Mouse (Mus musculus) urinary bladder, postnatal 25 days (tissue): ENCODE data around the gene Mtrf1.
"Not testable (repeated sequence)": the region's sequence is repeated elsewhere in the genome, so short reads cannot be mapped to it uniquely, and the experiment has no call there.

Experiments used
- DNase-seq: peaks from one replicate; pipeline ENCODE4 v3.0.0; 2022; ENCODE audit warnings: low spot score

The Mtrf1 gene

DNA sequence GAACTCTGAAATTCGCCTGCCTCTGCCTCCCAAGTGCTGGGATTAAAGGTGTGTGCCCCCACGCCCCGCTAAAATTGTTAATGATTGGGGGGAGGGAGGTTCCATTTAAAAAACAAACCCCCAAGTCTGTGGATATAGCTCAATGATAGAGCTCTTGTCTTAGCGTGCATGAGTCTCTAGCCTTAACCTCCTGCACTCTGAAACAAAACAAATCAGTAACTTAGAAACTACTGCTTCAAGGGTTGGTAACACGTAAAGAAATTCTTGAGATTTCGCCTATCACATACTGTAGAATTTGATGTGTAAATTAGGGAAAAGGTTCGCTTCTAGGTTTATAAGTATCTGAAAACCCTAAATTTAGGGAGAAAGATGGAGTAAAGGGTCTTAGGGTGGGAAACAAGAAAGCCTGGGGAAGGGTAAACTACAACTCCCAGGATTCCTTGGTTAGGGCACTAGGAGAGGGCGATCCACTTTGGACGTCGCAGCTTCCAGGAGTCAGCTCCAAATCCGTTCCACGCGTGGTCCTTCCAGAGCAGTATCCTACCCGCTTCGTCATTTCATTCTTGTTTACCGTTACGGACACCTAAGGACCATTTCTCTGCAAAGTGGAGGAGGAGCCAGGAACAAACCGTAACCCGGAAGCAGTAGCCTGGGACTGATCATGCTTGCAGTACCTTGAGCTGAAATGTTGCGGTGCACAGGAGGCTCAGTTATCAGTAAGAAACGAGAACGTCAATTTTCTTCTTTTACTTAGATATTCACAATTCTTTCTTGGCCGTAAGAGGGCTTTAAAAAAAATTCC lies at the start of gene Mtrf1:
Gene Mtrf1 (plus strand): TSS at position 452 of the 802 bp plus-strand sequence.
- peak; percentile 52 for DNase-seq

DNA sequence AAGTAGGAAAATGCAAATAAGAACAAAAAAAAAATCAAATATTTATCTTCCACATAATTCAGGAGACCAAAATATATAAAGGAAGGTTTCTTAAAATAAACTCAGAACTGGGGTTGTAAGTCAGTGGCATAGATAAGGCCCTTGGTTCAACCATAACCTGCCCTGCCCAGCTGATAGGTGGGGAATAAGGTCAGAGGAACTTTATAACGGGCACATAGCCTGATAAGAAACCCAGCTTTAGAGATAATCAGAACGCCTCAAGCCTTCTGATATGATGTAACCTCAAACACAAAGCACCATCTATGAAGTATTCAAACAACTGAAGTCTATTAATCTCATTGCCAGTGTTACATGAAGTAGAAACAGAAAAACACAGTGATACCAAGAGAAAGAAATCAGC lies 39.5 kb upstream of the Mtrf1 start:
- DNase-seq = no peak

- no peak for DNase-seq
These were observed 20.5 kb upstream of the Mtrf1 start for GRCm38 (mm10) chr14:79377041-79377440.

DNA sequence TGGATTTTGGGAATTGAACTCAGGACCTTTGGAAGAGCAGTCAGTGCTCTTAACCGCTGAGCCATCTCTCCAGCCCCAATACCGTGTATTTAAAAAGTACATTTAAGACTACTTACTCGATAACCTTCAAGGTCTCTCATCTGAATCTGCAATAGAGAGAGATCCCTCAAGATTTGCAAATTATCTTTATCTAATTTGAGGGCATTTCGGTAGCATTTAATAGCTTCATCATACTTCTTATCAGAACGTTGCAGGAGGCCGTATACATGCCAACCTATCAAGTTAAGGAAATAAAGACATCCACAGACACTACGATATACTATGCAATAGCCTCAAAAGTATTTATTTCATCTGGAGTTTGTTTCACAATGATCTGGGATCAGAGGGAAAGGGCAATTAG lies 14.5 kb upstream of the Mtrf1 start:
- DNase-seq = no peak

GRCm38 (mm10) chr14:79388304-79388703 lies 9.3 kb upstream of the Mtrf1 start:
- no peak for DNase-seq

DNA sequence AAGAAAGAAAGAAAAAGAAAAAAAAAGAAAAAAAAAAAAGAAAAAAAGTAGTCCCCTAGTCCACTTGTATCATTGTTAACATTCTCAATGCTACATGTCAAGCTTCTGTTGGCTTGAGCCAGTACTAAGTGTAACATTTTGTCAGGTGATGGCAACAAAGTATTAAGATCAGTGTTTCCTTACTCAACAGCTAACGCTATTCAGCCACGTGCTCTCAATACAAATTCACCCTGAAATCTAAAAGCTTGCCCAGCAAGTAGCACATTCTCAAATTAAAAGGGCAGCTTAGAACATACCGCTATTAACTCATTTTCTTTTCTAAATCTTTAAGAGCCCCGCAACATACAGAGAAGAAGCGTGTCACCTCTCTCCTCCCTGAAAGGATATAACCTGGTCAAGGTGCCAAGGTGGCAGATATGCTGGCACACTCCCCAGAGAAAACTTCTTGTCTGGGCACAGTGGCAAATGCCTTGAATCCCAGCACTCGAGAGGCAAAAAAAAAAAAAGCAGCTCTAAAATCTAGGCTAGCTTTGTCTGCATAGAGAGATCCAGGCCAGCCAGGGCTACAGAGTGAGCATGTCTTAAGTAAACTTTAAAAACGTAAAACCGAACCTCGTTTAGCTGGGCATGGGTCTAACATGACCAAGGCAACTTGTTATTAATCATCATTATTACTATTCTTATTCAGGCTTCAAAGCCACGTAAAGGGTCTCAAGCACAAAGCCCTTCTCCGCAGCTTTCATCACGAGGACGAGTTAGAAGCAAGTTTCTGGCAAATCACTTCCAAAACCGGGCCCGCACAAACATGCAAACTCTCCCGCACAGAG lies 7.9 kb upstream of the Mtrf1 start:
- DNase-seq = peak; percentile 9

DNA sequence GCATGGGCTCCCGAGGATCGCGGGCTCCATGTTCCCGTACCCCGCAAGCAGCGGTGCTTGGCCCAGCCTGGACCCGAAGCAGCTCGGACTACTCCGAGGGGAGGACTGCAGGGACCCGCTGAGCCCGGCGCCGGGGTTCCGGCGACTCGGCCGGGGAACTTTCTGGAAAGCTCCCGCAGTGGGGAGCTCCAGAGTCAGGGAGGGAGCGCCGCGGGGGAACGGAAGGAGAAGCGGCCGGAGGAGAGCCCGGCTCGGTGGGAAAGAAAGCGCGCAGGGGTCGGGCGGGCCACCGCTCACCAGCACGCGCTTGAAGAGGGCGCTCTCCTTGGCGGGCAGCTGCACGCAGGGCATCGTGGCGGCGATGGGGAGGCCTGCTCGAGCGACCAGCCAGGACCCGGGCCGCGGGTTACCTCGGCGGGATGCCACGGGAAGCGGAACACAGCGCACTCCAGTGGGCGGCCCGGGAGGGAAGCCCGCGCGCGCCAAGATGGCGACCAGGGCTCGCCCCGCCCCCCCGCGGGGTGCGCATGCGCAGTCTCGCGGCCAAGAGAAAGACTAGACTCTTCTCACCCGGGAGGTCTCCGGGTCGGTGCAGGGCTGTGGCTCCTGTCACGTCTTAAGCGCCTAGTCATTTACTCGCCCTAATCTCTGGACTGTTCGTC lies 7.2 kb upstream of the Mtrf1 start, which contains the start of gene Naa16:
Gene Naa16 (minus strand): TSS at position 514 of the 662 bp plus-strand sequence.
- DNase-seq = peak; percentile 98

DNA sequence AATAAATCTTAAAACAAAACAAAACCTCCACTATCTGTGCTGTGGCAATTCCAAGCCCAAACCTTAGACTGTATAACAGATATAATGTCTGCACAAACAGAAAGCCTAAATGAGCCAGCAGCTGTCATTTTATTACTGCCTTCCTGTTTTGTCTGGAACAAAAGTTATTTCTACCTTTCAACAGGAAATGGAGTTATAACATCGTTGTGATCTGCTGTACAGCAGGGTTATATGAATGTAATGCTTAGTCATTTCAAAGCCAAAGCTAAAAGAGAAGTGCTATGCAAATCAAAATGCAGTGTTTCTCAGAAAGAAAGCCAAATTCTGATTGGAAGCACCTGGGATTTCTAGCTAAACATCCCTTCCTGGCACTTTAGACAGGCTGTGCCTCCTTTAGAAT lies 4.3 kb upstream of the Mtrf1 start:
- no peak for DNase-seq

DNA sequence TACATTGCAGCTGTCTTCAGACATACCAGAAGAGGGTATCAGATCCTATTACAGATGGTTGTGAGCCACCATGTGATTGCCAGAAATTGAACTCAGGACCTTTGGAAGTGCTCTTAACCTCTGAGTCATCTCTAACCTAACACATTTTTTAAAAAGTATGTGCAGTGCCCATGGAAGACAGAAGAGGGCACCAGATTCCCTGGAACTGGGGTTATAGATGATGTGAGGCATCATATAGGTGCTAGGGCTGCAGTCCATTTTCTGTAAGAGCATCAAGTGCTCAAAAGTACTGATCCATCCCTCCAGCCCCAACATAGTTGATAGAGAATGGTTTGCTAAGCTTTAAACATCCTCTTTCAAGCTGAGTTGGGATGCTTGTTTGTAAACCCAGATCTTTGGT lies 3.0 kb upstream of the Mtrf1 start:
- DNase-seq = peak; percentile 14

DNA sequence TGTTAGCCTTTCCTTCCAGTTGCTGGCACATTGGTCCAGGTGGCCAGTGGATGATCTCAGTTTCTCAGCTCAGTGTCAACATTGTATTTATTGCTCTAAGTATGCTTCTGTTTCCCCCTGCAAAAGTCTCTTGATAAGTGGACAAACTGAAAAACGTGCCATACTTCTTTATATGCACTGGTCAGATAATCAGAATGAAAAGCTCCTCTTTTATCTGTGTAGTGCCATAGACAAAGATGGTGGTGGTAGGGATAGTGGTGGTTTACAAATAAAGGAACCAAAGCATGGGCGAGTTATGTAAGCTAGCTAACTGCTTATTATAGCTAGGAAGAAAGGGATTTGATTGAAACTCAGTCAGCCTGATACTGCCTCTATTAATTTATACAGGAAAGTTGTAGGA lies 10.1 kb downstream of the Mtrf1 start:
- no peak for DNase-seq

DNA sequence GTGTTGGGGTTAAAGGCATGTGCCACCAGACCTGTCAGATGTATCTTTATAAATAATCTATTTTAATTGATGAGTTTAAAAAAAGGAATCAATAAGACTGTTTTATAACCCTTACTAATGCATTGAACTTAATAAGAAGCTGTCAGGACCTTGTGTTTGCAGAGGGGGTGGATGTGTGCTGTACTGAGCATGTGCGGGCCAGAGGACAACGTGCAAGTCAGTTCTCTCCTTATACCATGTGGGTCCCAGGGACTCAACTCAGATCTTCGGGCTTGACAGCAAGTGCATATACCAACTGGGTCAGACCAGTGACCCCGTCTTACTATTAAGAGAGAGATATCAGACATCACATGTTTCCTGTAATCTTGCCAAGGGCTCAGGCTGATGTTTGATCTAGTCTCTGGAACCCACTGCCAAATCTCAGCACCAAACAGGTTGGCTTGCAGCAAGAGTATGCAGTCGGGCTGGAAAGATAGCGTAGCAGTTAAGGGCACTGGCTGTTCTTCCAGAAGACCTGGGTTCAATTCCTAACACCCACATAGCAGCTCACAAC lies 11.8 kb downstream of the Mtrf1 start:
- DNase-seq = no peak

DNA sequence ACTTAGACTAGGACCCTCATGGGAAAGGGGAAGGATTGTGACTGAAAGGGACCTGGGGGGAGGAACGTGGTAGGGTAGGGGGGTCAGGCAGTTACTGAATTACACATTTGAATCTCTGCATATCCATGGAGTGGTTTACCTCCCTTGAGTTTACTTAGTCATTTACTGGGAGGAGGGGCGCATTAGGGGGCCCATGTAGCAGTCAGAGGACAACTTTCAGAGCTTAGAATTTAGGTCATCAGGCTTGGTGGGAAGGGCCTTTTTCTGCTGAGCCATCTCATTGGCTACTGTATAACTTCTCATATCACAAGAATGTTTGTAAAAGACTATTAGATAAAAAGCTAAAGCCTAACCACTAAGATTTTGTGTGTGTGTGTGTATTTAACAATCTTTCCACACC lies 13.1 kb downstream of the Mtrf1 start:
- DNase-seq = no peak

DNA sequence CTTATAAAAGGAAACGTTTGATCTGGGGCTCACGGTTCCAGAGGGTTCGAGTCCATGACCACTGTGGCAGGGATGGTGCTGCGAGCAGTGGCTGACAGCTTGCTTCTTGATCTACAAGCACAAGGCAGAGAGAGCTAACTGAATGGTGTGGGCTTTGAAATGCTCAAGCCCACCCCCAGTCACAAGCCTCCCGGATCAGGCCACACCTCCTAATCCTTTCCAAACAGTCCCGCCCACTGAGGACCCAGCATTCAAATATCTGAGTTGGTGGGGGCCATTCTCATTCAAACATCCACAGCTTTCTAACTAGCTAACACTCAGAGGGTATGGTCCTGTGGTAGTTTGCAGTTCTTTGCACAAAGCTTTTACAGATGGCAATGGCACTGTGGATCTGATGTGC lies 15.5 kb downstream of the Mtrf1 start:
- no peak for DNase-seq

- DNase-seq = no peak
These were observed 22.6 kb downstream of the Mtrf1 start for GRCm38 (mm10) chr14:79420083-79420685.

- DNase-seq = peak; percentile 83
These were observed 28.6 kb downstream of the Mtrf1 start, which contains the start of gene Kbtbd7 for GRCm38 (mm10) chr14:79425979-79426729. Kbtbd7 (plus strand) TSS chr14:79426511.

- not testable (repeated sequence) for DNase-seq
These were observed 29.3 kb downstream of the Mtrf1 start for GRCm38 (mm10) chr14:79426730-79427365.

- DNase-seq = no peak
These were observed 36.5 kb downstream of the Mtrf1 start for GRCm38 (mm10) chr14:79434068-79434467.

DNA sequence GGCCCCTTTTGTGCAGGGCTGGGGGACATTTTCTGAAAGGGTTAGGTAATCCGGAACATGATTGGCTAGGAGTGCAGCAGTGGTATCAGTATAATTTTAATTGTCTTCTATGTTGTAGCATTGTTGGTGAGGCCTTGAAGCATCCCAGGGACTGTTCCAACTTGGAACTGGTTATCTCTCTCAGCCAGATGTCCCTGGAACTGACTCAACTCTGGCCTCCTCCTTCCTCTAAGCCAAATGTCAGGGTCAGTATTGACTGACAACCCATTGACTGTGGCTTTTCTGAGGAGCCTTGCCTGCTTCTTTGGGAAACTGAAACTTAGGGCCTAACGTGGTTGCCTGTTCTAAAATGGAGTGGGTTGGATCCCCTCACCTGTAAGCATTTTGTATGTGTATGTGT lies 43.1 kb downstream of the Mtrf1 start:
- DNase-seq = no peak

DNA sequence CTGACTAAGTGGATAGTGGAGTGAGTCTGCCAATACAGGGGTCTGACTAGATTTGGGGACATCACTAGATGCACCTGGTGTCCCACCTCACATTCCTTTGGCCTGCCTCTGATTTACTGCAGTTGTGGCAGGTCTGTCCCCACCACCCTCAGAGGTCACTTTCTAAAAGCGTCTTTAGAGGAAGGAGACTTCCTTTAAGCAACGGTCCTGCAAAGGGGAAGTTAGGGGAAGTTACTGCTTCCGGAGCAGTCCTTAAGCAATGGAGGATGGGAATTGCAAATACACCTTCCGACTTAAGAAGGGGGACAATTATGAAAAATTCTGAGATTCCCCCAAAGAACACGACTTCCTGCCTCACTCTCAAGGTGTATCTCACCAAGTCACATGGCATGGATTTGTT lies 43.9 kb downstream of the Mtrf1 start:
- no peak for DNase-seq

- no peak for DNase-seq
These were observed 47.0 kb downstream of the Mtrf1 start for GRCm38 (mm10) chr14:79444601-79445000.
